Mouse (Mus musculus): ENCODE measurements around the gene Tmem245. TPM values are rescaled to one million over a fixed set of nuclear protein-coding genes. Genes with fewer than 3 reads are reported as not detected.

The Tmem245 gene
- polyA plus RNA-seq, 2 experiments, result 1.4 to 2.0 TPM

GRCm38 (mm10) chr4:56856371-56856949, 90.8 kb downstream of the Tmem245 start:
- TF ChIP-seq CTCF (IDR thresholded peaks at IDR 0.05; ENCODE audit: low read depth) (no peak), EP300 (IDR thresholded peaks at IDR 0.05; ENCODE audit: low read depth) (no peak)
- Histone ChIP-seq H3K4me3 (ENCODE audit: insufficient read depth in 1 of 2, low read depth in 2 of 2, low read length in 2 of 2) (no peak overlapping the region), H3K27ac (no peak overlapping the region), H3K4me2 (ENCODE audit: low read depth) (no peak overlapping the region), H3K4me1 (replicated peaks; ENCODE audit: control insufficient read depth in 2 of 2, insufficient read depth in 2 of 2, low read length in 1 of 2) (no peaks in the 10 kb centered on the region; a peak in 2 of 4 replicates), H3K36me3 (replicated peaks; ENCODE audit: control insufficient read depth, insufficient read depth, low read depth) (no peaks in the 10 kb centered on the region), H3K27me3 (ENCODE audit: control insufficient read depth, insufficient read depth, low read length) (no peaks in the 10 kb centered on the region), H3K9me3 (ENCODE audit: control insufficient read depth, low read length) (no peaks in the 10 kb centered on the region), H3K9ac (replicated peaks) (no peak overlapping the region)
- 77% methylated on average over 8 of the region's 8 CpGs for WGBS (ENCODE audit: insufficient replicate concordance)
- no peak for ATAC-seq (ENCODE audit: insufficient read depth)
- DNase-seq (ENCODE audit: low read depth in 3 of 3, low spot score in 3 of 3), result no peak

- H3K4me2 ChIP-seq (ENCODE audit: low read depth), result no peak overlapping the region
- H3K9ac ChIP-seq (replicated peaks), result no peak overlapping the region
- WGBS (ENCODE audit: insufficient replicate concordance), result 83% methylated on average over 5 of the region's 5 CpGs
- no peak overlapping the region for H3K4me3 ChIP-seq (ENCODE audit: insufficient read depth in 1 of 2, low read depth in 2 of 2, low read length in 2 of 2)
- TF ChIP-seq CTCF (IDR thresholded peaks at IDR 0.05; ENCODE audit: low read depth) (no peak), EP300 (IDR thresholded peaks at IDR 0.05; ENCODE audit: low read depth) (no peak)
- no peaks in the 10 kb centered on the region for H3K27me3 ChIP-seq (ENCODE audit: control insufficient read depth, insufficient read depth, low read length)
- H3K36me3 ChIP-seq (replicated peaks; ENCODE audit: control insufficient read depth, insufficient read depth, low read depth), result no peaks in the 10 kb centered on the region
- no peak overlapping the region for H3K27ac ChIP-seq
- no peaks in the 10 kb centered on the region for H3K9me3 ChIP-seq (ENCODE audit: control insufficient read depth, low read length)
- ATAC-seq (ENCODE audit: insufficient read depth) (no peak), DNase-seq (ENCODE audit: low read depth in 3 of 3, low spot score in 3 of 3) (no peak)
- peaks cover 0 to 3% of the 10 kb centered on the region in 2 experiments; a peak in 1 of 4 replicates for H3K4me1 ChIP-seq (replicated peaks; ENCODE audit: control insufficient read depth in 2 of 2, insufficient read depth in 2 of 2, low read length in 1 of 2)
Measured at GRCm38 (mm10) chr4:56855935-56856334, 91.3 kb downstream of the Tmem245 start.

GRCm38 (mm10) chr4:56850724-56851123, 96.5 kb downstream of the Tmem245 start:
- Histone ChIP-seq H3K9me3 (ENCODE audit: control insufficient read depth, low read length) (no peaks in the 10 kb centered on the region), H3K4me1 (replicated peaks; ENCODE audit: control insufficient read depth in 2 of 2, insufficient read depth in 2 of 2, low read length in 1 of 2) (peaks cover 0 to 3% of the 10 kb centered on the region in 2 experiments; a peak in 1 of 4 replicates), H3K4me3 (ENCODE audit: insufficient read depth in 1 of 2, low read depth in 2 of 2, low read length in 2 of 2) (no peak overlapping the region), H3K9ac (replicated peaks) (no peak overlapping the region), H3K36me3 (replicated peaks; ENCODE audit: control insufficient read depth, insufficient read depth, low read depth) (no peaks in the 10 kb centered on the region), H3K27me3 (ENCODE audit: control insufficient read depth, insufficient read depth, low read length) (no peaks in the 10 kb centered on the region), H3K4me2 (ENCODE audit: low read depth) (no peak overlapping the region), H3K27ac (no peak overlapping the region)
- WGBS (ENCODE audit: insufficient replicate concordance), result 52% methylated on average over 6 of the region's 6 CpGs
- DNase-seq (ENCODE audit: low read depth in 3 of 3, low spot score in 3 of 3) (no peak), ATAC-seq (ENCODE audit: insufficient read depth) (no peak)
- no peak for TF ChIP-seq EP300 (IDR thresholded peaks at IDR 0.05; ENCODE audit: low read depth)
- TF ChIP-seq CTCF (IDR thresholded peaks at IDR 0.05; ENCODE audit: low read depth), result 0 out of 2 replicates have a peak, but pooled peaks have one; percentile 10

GRCm38 (mm10) chr4:56848044-56848443, 99.2 kb downstream of the Tmem245 start:
- 71% methylated on average over 6 of the region's 6 CpGs for WGBS (ENCODE audit: insufficient replicate concordance)
- H3K27ac ChIP-seq, result no peak overlapping the region
- no peak for DNase-seq (ENCODE audit: low read depth in 3 of 3, low spot score in 3 of 3)
- no peaks in the 10 kb centered on the region for H3K9me3 ChIP-seq (ENCODE audit: control insufficient read depth, low read length)
- H3K4me1 ChIP-seq (replicated peaks; ENCODE audit: control insufficient read depth in 2 of 2, insufficient read depth in 2 of 2, low read length in 1 of 2), result peaks cover 0 to 3% of the 10 kb centered on the region in 2 experiments; a peak in 1 of 4 replicates
- no peak for TF ChIP-seq CTCF (IDR thresholded peaks at IDR 0.05; ENCODE audit: low read depth)
- TF ChIP-seq EP300 (IDR thresholded peaks at IDR 0.05; ENCODE audit: low read depth), result no peak
- no peaks in the 10 kb centered on the region for H3K27me3 ChIP-seq (ENCODE audit: control insufficient read depth, insufficient read depth, low read length)
- no peak for ATAC-seq (ENCODE audit: insufficient read depth)
- no peak overlapping the region for H3K9ac ChIP-seq (replicated peaks)
- H3K4me3 ChIP-seq (ENCODE audit: insufficient read depth in 1 of 2, low read depth in 2 of 2, low read length in 2 of 2), result no peak overlapping the region
- H3K4me2 ChIP-seq (ENCODE audit: low read depth), result no peak overlapping the region
- H3K36me3 ChIP-seq (replicated peaks; ENCODE audit: control insufficient read depth, insufficient read depth, low read depth), result peaks cover 3% of the 10 kb centered on the region; the same call in 1 of the 2 replicates

- no peak overlapping the region for H3K27ac ChIP-seq
- H3K9me3 ChIP-seq (ENCODE audit: control insufficient read depth, low read length), result no peaks in the 10 kb centered on the region
- no peak for ATAC-seq (ENCODE audit: insufficient read depth)
- no peak overlapping the region for H3K4me3 ChIP-seq (ENCODE audit: insufficient read depth in 1 of 2, low read depth in 2 of 2, low read length in 2 of 2)
- WGBS (ENCODE audit: insufficient replicate concordance), result 68% methylated on average over 3 of the region's 3 CpGs
- no peak overlapping the region for H3K9ac ChIP-seq (replicated peaks)
- no peak overlapping the region for H3K4me2 ChIP-seq (ENCODE audit: low read depth)
- no peak for DNase-seq (ENCODE audit: low read depth in 3 of 3, low spot score in 3 of 3)
- H3K27me3 ChIP-seq (ENCODE audit: control insufficient read depth, insufficient read depth, low read length), result no peaks in the 10 kb centered on the region
- TF ChIP-seq CTCF (IDR thresholded peaks at IDR 0.05; ENCODE audit: low read depth), result no peak
- peaks cover 0 to 3% of the 10 kb centered on the region in 2 experiments; a peak in 1 of 4 replicates for H3K4me1 ChIP-seq (replicated peaks; ENCODE audit: control insufficient read depth in 2 of 2, insufficient read depth in 2 of 2, low read length in 1 of 2)
- peaks cover 3% of the 10 kb centered on the region; the same call in 1 of the 2 replicates for H3K36me3 ChIP-seq (replicated peaks; ENCODE audit: control insufficient read depth, insufficient read depth, low read depth)
Measured at GRCm38 (mm10) chr4:56847400-56847799, 99.8 kb downstream of the Tmem245 start.
